Mouse (Mus musculus) liver, embryonic 11.5 days (tissue): ENCODE measurements at regions not wholly inside any gene's neighbourhood (a gene's known extent, or its start where the extent isn't known, plus 50 kb on each side); places are given as distances from the start of the nearest gene placed in this dataset.
"Not testable (repeated sequence)": the region's sequence is repeated elsewhere in the genome, so short reads cannot be mapped to it uniquely, and the experiment has no call there.

Experiments
- ATAC-seq: fragments of 200-750 bp; cut with Nextera tagmentation; replicated peaks from 2 replicates; pipeline ENCODE4 v1.8.0; 2017; ENCODE audit warnings: moderate number of reproducible peaks, mild to moderate bottlenecking, moderate TSS enrichment, moderate library complexity; ENCODE audit not compliant: low FRiP score
- DNase-seq: peaks from one replicate; pipeline ENCODE4 v3.0.0-alpha.2; 2017; ENCODE audit warnings: low spot score
- H3K27ac ChIP-seq: fragments of 300-500 bp; sonication (generic); 2 replicates; pipeline ENCODE4 v1.5.1; 2014; ENCODE audit warnings: mild to moderate bottlenecking, low read depth, low read length, control low read depth
- H3K27me3 ChIP-seq: fragments of 300-500 bp; sonication (generic); replicated peaks from 2 replicates; pipeline ENCODE4 v1.6.1; 2014; ENCODE audit warnings: low read length, mixed read lengths; ENCODE audit not compliant: control insufficient read depth, insufficient read depth
- H3K36me3 ChIP-seq: fragments of 300-500 bp; sonication (generic); 2 replicates; pipeline ENCODE4 v1.6.1; 2014; ENCODE audit warnings: mild to moderate bottlenecking, low read length, moderate library complexity, mixed read lengths; ENCODE audit not compliant: control insufficient read depth, insufficient read depth
- H3K4me1 ChIP-seq: fragments of 300-500 bp; sonication (generic); replicated peaks from 2 replicates; pipeline ENCODE4 v1.6.1; 2014; ENCODE audit warnings: low read length, mixed read lengths; ENCODE audit not compliant: control insufficient read depth, insufficient read depth
- H3K4me2 ChIP-seq: fragments of 300-500 bp; sonication (generic); 2 replicates; pipeline ENCODE4 v1.6.1; 2014; ENCODE audit warnings: mild to moderate bottlenecking, control low read depth, moderate library complexity
- H3K4me3 ChIP-seq: fragments of 300-500 bp; sonication (generic); 2 replicates; pipeline ENCODE4 v1.5.1; 2014; ENCODE audit warnings: low read depth, low read length, control low read depth
- H3K9ac ChIP-seq: fragments of 300-500 bp; sonication (generic); 2 replicates; pipeline ENCODE4 v1.6.1; 2014; ENCODE audit warnings: low read depth, low read length, control low read depth
- H3K9me3 ChIP-seq: fragments of 300-500 bp; sonication (generic); 2 replicates; pipeline ENCODE4 v1.6.1; 2016; ENCODE audit warnings: low read length, inconsistent platforms, mixed read lengths; ENCODE audit not compliant: control insufficient read depth
- WGBS: fragments of 180-500 bp; shearing (Covaris S2); extraction: QIAGEN DNeasy Blood & Tissue Kit; methylation state at CpG from one replicate; pipeline ENCODE4 v1.1.7; 2014; 5-methylcytosine and 5-hydroxymethylcytosine counted together

- Histone ChIP-seq H3K27ac (no peak overlapping the region), H3K36me3 (no peaks in the 10 kb centered on the region), H3K27me3 (no peaks in the 10 kb centered on the region), H3K9ac (no peak overlapping the region), H3K4me3 (no peak overlapping the region), H3K4me1 (no peaks in the 10 kb centered on the region), H3K4me2 (no peak overlapping the region), H3K9me3 (no peaks in the 10 kb centered on the region)
- no peak for DNase-seq
- 18% methylated on average over 2 of the region's 2 CpGs for WGBS
- ATAC-seq, result no peak
Observed at GRCm38 (mm10) chr4:49958275-49958674, 112.7 kb upstream of the Grin3a start.

GRCm38 (mm10) chr4:49956855-49957254 lies 111.3 kb upstream of the Grin3a start:
- 30% methylated on average over 2 of the region's 2 CpGs for WGBS
- DNase-seq, result no peak
- Histone ChIP-seq H3K4me1 (no peaks in the 10 kb centered on the region), H3K4me2 (no peak overlapping the region), H3K9me3 (no peaks in the 10 kb centered on the region), H3K36me3 (no peaks in the 10 kb centered on the region), H3K4me3 (no peak overlapping the region), H3K27me3 (no peaks in the 10 kb centered on the region), H3K9ac (no peak overlapping the region), H3K27ac (no peak overlapping the region)
- peak; percentile 47; the same call in 1 of the 2 replicates for ATAC-seq

- H3K4me2 ChIP-seq, result no peak overlapping the region
- WGBS, result 84% methylated on average over 7 of the region's 7 CpGs
- no peaks in the 10 kb centered on the region for H3K36me3 ChIP-seq
- no peaks in the 10 kb centered on the region for H3K9me3 ChIP-seq
- ATAC-seq, result no peak
- H3K27me3 ChIP-seq, result no peaks in the 10 kb centered on the region
- no peak overlapping the region for H3K9ac ChIP-seq
- H3K4me1 ChIP-seq, result no peaks in the 10 kb centered on the region
- DNase-seq, result no peak
- no peak overlapping the region for H3K4me3 ChIP-seq
- no peak overlapping the region for H3K27ac ChIP-seq
Observed at GRCm38 (mm10) chr4:49946306-49946705, 100.8 kb upstream of the Grin3a start.

- no peak overlapping the region for H3K9ac ChIP-seq
- ATAC-seq, result no peak
- no peaks in the 10 kb centered on the region for H3K4me1 ChIP-seq
- no peak overlapping the region for H3K27ac ChIP-seq
- no peak for DNase-seq
- no peak overlapping the region for H3K4me2 ChIP-seq
- no peaks in the 10 kb centered on the region for H3K9me3 ChIP-seq
- no peak overlapping the region for H3K4me3 ChIP-seq
- H3K36me3 ChIP-seq, result no peaks in the 10 kb centered on the region
- WGBS, result 76% methylated on average over 1 of the region's 1 CpGs
- H3K27me3 ChIP-seq, result no peaks in the 10 kb centered on the region
Observed at GRCm38 (mm10) chr4:49937471-49937870, 91.9 kb upstream of the Grin3a start.

GRCm38 (mm10) chr4:49929636-49930035 lies 84.1 kb upstream of the Grin3a start:
- H3K36me3 ChIP-seq, H3K27me3 ChIP-seq, ATAC-seq, DNase-seq, H3K9me3 ChIP-seq, H3K4me1 ChIP-seq, H3K4me2 ChIP-seq, H3K4me3 ChIP-seq, H3K27ac ChIP-seq, H3K9ac ChIP-seq: not testable (repeated sequence)

GRCm38 (mm10) chr4:49927045-49927444 lies 81.5 kb upstream of the Grin3a start:
- Histone ChIP-seq H3K27ac (no peak overlapping the region), H3K4me2 (no peak overlapping the region), H3K27me3 (no peaks in the 10 kb centered on the region), H3K9ac (no peak overlapping the region), H3K36me3 (no peaks in the 10 kb centered on the region), H3K9me3 (no peaks in the 10 kb centered on the region), H3K4me3 (no peak overlapping the region), H3K4me1 (no peaks in the 10 kb centered on the region)
- DNase-seq (no peak), ATAC-seq (no peak)
- 73% methylated on average over 1 of the region's 1 CpGs for WGBS

- Histone ChIP-seq H3K27me3 (no peaks in the 10 kb centered on the region), H3K27ac (no peak overlapping the region), H3K9me3 (no peaks in the 10 kb centered on the region), H3K4me3 (no peak overlapping the region), H3K4me1 (no peaks in the 10 kb centered on the region), H3K4me2 (no peak overlapping the region), H3K36me3 (no peaks in the 10 kb centered on the region), H3K9ac (no peak overlapping the region)
- WGBS, result 79% methylated on average over 2 of the region's 2 CpGs
- DNase-seq (no peak), ATAC-seq (no peak)
Observed at GRCm38 (mm10) chr4:49914221-49914620, 68.7 kb upstream of the Grin3a start.

- Histone ChIP-seq H3K36me3 (no peaks in the 10 kb centered on the region), H3K9ac (no peak overlapping the region), H3K27ac (no peak overlapping the region), H3K9me3 (no peaks in the 10 kb centered on the region), H3K27me3 (no peaks in the 10 kb centered on the region), H3K4me2 (no peak overlapping the region), H3K4me1 (no peaks in the 10 kb centered on the region), H3K4me3 (no peak overlapping the region)
- WGBS, result 70% methylated on average over 2 of the region's 2 CpGs
- no peak for ATAC-seq
- DNase-seq, result no peak
Observed at GRCm38 (mm10) chr4:49913636-49914035, 68.1 kb upstream of the Grin3a start.
